Mouse (Mus musculus) brain, embryonic 14.5 days (tissue): Measurements from ENCODE around the gene Cdk14.

Experiments used
- CTCF ChIP-seq: fragments of 200-500 bp; IDR thresholded peaks from 2 replicates; pipeline ENCODE4 v1.5.1; 2012; ENCODE audit warnings: inconsistent platforms, mild to moderate bottlenecking, moderate library complexity, borderline replicate concordance; ENCODE audit not compliant: insufficient read depth, insufficient read length; ENCODE audit errors: extremely low read depth
- POLR2A ChIP-seq: fragments of 200-500 bp; IDR thresholded peaks from 2 replicates; pipeline ENCODE4 v1.6.1; 2012; ENCODE audit warnings: mild to moderate bottlenecking, inconsistent platforms, borderline replicate concordance; ENCODE audit not compliant: poor library complexity, insufficient read depth, insufficient read length, severe bottlenecking; ENCODE audit errors: extremely low read depth

DNA sequence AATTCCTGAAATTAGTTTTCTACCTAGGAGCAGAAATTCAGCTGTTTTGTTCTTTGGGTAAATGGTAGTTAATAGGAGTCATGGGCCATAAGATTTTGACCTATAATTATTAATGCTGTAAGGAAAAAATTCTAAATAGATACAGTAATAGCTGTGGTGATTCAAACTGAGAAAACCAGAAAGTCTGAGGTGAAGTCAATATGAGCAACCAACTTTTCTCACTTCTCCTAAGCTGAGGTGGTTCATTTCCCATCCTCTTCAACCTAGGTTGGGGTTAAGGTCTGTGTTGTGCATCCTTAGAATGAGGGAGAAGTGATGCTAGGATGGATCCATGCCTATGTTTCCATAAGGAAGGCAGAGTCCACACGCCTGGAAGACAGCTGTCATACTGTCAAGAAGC lies 649.5 kb downstream of the Cdk14 start:
- TF ChIP-seq CTCF (no peak), POLR2A (no peak)
